Mouse (Mus musculus) left cerebral cortex, adult 11 months (tissue): ENCODE measurements at regions not wholly inside any gene's neighbourhood (a gene's known extent, or its start where the extent isn't known, plus 50 kb on each side); places are given as distances from the start of the nearest gene placed in this dataset.
"Not testable (repeated sequence)": the region's sequence is repeated elsewhere in the genome, so short reads cannot be mapped to it uniquely, and the experiment has no call there.

Experiments
- DNase-seq: peaks from one replicate; pipeline ENCODE4 v3.0.0; 2022; ENCODE audit warnings: low spot score

- no peak for DNase-seq
These were observed 92.7 kb upstream of the Max start for GRCm38 (mm10) chr12:77054700-77055099.

- DNase-seq: no peak
These were observed 92.2 kb upstream of the Max start for GRCm38 (mm10) chr12:77054211-77054610.

- DNase-seq: peak; percentile 15
These were observed 90.9 kb upstream of the Max start for GRCm38 (mm10) chr12:77052853-77053252.

- no peak for DNase-seq
These were observed 86.4 kb upstream of the Max start for GRCm38 (mm10) chr12:77048380-77048779.

- no peak for DNase-seq
These were observed 85.3 kb upstream of the Max start for GRCm38 (mm10) chr12:77047273-77047672.

GRCm38 (mm10) chr12:77045956-77046355, 84.0 kb upstream of the Max start:
- no peak for DNase-seq

- DNase-seq: no peak
These were observed 83.4 kb upstream of the Max start for GRCm38 (mm10) chr12:77045356-77045755.

GRCm38 (mm10) chr12:77042356-77042755, 80.4 kb upstream of the Max start:
- no peak for DNase-seq

GRCm38 (mm10) chr12:77041141-77041540, 79.1 kb upstream of the Max start:
- no peak for DNase-seq

GRCm38 (mm10) chr12:77039953-77040305, 77.9 kb upstream of the Max start:
- DNase-seq: no peak

GRCm38 (mm10) chr12:77039295-77039952, 77.4 kb upstream of the Max start:
- no peak for DNase-seq

- no peak for DNase-seq
These were observed 73.7 kb upstream of the Max start for GRCm38 (mm10) chr12:77035676-77036075.

GRCm38 (mm10) chr12:77031448-77031847, 69.4 kb upstream of the Max start:
- no peak for DNase-seq

GRCm38 (mm10) chr12:77025431-77025879, 63.5 kb upstream of the Max start:
- no peak for DNase-seq

GRCm38 (mm10) chr12:77022538-77022937, 60.5 kb upstream of the Max start:
- no peak for DNase-seq

GRCm38 (mm10) chr12:77021881-77022280, 59.9 kb upstream of the Max start:
- DNase-seq: no peak

- DNase-seq: no peak
These were observed 57.9 kb upstream of the Max start for GRCm38 (mm10) chr12:77019708-77020511.

- not testable (repeated sequence) for DNase-seq
These were observed 57.1 kb upstream of the Max start for GRCm38 (mm10) chr12:77019148-77019547.

GRCm38 (mm10) chr12:77018373-77018772, 56.4 kb upstream of the Max start:
- DNase-seq: no peak

GRCm38 (mm10) chr12:77014908-77015307, 52.9 kb upstream of the Max start:
- no peak for DNase-seq
